Mouse (Mus musculus) small intestine, adult 2 months (tissue): ENCODE measurements around the gene Gm5447.

ENCODE experiments used
- CTCF ChIP-seq: fragments of 200-500 bp; IDR thresholded peaks from 2 replicates; pipeline ENCODE4 v1.5.1; 2012; ENCODE audit warnings: low read depth, mild to moderate bottlenecking, control low read depth, inconsistent platforms, low read length, moderate library complexity, mixed read lengths; ENCODE audit not compliant: insufficient replicate concordance, insufficient read length; ENCODE audit errors: extremely low read depth
- POLR2A ChIP-seq: fragments of 200-500 bp; IDR thresholded peaks from 2 replicates; pipeline ENCODE4 v1.6.1; 2012; ENCODE audit warnings: low read depth, mild to moderate bottlenecking, control low read depth, inconsistent platforms, low read length, moderate library complexity

DNA sequence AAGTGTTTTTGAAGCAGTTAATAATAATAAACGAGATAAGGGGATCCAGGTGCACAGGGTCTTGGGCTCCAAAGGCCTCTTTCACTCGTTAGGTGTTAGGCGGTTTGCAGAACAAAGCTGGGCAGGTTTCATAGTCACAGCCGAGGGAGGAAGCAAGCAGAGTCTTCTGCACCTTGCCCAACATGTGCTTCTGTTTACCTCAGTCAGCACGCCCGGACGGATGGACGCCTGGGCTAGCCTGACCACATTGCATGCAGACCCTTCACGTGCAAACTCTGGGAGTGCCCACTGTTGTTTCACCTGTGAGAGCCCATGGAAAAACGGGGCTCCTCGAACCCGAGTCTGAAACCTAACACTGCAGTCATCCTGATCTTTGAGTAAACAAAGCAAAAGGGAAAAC lies 30.5 kb downstream of the Gm5447 start:
- no peak for TF ChIP-seq POLR2A
- TF ChIP-seq CTCF, result no peak
